Mouse (Mus musculus): ENCODE measurements around the gene Bcorl1.

GRCm38 (mm10) chrX:48449646-48450045 is 108.5 kb downstream of the Bcorl1 start:
- TF ChIP-seq POLR2A (IDR thresholded peaks at IDR 0.05; ENCODE audit: low read depth, low read length) (no peak), CTCF (conservative IDR thresholded peaks at IDR 0.05; ENCODE audit: insufficient read depth, insufficient read length, low read depth, low read length) (no peak)
